Mouse (Mus musculus) frontal cortex, postnatal 25 days (tissue): ENCODE results near the gene Htra3.

Experiments used
- DNase-seq, 2 experiments: peaks; one replicate each; pipeline ENCODE4 v3.0.0; 2022; ENCODE audit warnings: low spot score in 2 of 2

The Htra3 gene

DNA sequence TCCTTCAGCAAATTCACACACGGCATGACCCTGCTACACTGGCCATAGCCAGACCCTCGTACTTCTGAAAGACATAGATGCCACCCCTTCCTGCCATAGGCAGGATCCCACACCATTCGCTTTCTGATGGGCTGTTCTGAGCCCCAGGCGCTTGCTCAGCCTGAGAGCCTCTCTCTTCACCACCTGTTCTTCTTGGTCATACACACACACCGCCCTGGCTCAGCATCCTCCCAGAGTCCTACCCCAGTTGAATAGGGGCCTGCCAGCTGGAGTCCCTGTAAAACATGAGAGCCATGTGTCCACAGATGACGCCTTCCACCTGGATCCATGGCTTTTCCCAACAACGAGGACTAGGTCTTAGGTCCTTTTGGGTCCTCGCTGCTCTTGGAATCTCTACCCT, 66.9 kb downstream of the Htra3 start:
- no peak for DNase-seq

DNA sequence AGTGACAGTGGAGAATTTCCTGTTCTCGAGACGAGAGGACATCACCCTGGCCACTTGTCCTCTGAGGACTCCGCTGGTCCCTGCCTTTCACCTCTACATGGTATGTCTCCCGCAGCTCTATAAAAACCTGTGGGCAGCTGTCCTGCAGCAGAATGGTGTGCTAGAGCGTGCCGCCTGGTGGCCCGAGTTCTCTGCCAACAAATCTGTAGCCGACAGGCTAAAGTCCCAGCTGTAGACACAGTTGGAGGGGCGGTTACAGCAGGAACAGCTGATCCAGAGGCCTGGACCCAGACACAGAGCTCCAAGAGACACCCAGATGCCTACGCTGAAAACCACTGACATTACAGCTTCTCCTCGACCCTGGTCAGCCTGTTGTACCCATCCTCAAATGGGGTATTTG, 67.7 kb downstream of the Htra3 start:
- no peak for DNase-seq

DNA sequence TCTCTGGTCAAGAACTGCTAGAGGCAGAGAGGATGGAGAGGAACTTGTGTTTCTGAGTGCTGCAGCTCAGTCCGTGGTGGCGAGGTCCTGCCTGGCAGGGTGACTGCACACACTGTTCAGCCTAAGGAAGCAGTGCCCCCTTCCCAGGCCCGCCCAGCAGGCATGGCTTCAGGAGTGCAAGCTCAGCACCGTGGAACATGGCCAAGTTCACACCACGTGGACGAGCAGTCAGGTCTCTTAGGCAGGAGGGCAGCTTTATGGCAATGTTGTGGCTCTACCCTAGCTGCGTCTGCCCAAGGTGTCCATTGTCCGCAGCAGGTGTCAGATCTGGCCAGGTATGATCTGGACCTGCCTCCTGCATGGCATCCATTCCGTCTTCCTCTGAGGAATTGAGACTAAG, 68.4 kb downstream of the Htra3 start:
- DNase-seq: no peak

GRCm38 (mm10) chr5:35610381-35610780, 69.2 kb downstream of the Htra3 start:
- no peak for DNase-seq

- no peak for DNase-seq
Measured at GRCm38 (mm10) chr5:35609971-35610370, 69.6 kb downstream of the Htra3 start.

DNA sequence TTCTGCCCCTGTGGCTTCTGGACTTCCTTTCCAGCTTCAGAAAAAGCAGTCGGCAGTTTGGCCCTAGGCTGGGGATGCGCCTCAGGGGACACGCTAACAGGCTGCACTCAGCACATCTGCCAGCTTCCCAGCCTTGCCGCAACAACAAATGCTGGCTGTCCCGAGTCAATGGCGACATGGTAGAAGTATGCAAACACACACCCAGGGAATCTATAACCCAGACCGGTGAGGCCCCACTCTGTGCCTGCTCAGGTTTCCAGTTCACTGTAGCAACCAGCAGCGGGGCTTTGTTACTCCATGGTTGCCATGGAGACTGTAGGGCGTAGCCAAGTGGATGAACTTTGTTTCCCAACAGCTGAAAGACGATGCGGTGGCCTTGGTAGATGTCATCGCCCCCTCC, 70.2 kb downstream of the Htra3 start:
- no peak for DNase-seq

- DNase-seq: no peak
Measured at GRCm38 (mm10) chr5:35608559-35608958, 71.0 kb downstream of the Htra3 start.

DNA sequence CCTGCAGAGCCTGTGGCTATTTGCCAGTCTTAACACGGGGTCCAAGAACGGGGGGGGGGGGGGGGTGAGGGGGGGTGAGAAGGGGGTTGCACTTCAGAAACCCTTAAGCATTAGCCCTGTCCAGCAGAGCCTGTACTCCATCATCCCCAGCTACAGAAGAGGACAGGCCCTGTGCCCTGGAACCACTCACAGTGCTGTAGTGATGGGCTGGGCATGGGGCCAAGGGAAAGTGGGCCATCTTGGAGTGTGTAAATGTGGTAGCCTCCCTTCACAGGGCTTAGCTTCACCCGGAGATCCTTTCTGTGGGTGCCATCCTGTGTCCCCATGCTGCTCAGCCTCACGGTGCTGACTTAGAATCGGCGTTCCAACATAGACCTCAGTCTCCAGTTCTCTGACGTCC, 71.8 kb downstream of the Htra3 start:
- DNase-seq: no peak

GRCm38 (mm10) chr5:35606800-35607199, 72.8 kb downstream of the Htra3 start:
- DNase-seq: no peak

DNA sequence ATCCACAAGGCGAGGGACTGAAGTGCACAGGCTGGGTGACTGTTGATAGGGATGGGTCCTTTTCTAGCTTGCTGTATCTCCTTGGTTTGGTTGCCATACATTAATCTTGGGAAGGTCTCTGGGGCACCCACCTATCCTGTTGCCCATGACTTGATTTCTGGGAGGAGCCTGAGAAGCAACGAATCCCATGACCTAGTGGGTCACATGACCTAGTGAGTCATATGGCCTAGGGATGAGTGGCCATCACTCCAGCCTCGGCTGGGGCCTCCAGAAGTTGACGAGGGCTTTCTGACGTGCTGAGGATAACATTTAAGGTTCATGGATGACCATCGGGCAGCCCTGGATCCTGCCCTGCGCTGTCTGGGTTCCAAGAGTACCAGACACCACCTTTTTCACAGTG, 74.2 kb downstream of the Htra3 start:
- no peak for DNase-seq
